Mouse (Mus musculus) embryonic fibroblast, embryonic 13.5 days (primary cell): ENCODE data around the gene Rxra. TPM values are rescaled to one million over a fixed set of nuclear protein-coding genes. Genes with fewer than 3 reads are reported as not detected.

ENCODE experiments used
- H3K27ac ChIP-seq: 2 replicates; pipeline ENCODE4 v1.5.1; 2012; ENCODE audit warnings: low read length, control low read depth, inconsistent platforms; ENCODE audit not compliant: insufficient read depth
- H3K4me1 ChIP-seq: 2 replicates; pipeline ENCODE4 v1.6.1; 2011; ENCODE audit warnings: low read length; ENCODE audit not compliant: control insufficient read depth, insufficient read depth
- H3K4me3 ChIP-seq: 2 replicates; pipeline ENCODE4 v1.5.1; 2011; ENCODE audit warnings: mild to moderate bottlenecking, control low read depth, low read length; ENCODE audit not compliant: insufficient read depth
- CTCF ChIP-seq: IDR thresholded peaks from 2 replicates; pipeline ENCODE4 v1.5.1; 2011; ENCODE audit warnings: mild to moderate bottlenecking, control low read depth, low read length, moderate library complexity, borderline replicate concordance; ENCODE audit not compliant: insufficient read depth
- POLR2A ChIP-seq: IDR thresholded peaks from 2 replicates; pipeline ENCODE4 v1.6.1; 2011; ENCODE audit warnings: low read depth, mild to moderate bottlenecking, control low read depth, low read length, moderate library complexity
- polyA plus RNA-seq: library from polyadenylated mRNA; stranded (reverse); fragments of >200 nt; gene quantifications from 2 replicates; pipeline ENCODE4 v1.2.4, GENCODE M21; 2011; ENCODE audit warnings: low read depth; ENCODE audit not compliant: missing spikeins, insufficient read length

The Rxra gene
- polyA plus RNA-seq, 1 experiment: 35.7 TPM

- H3K4me3 ChIP-seq: no peak overlapping the region
- H3K27ac ChIP-seq: peak overlapping the region; percentile 95
- peaks cover 8% of the 10 kb centered on the region; the same call in 1 of the 2 replicates for H3K4me1 ChIP-seq
- no peak for TF ChIP-seq CTCF
- no peak; the same call in 1 of the 2 replicates for TF ChIP-seq POLR2A
Measured at GRCm38 (mm10) chr2:27785973-27786417, 109.8 kb downstream of the Rxra start.

GRCm38 (mm10) chr2:27791571-27791970, 115.3 kb downstream of the Rxra start:
- TF ChIP-seq CTCF: no peak
- TF ChIP-seq POLR2A: no peak
- Histone ChIP-seq H3K4me3 (no peak overlapping the region), H3K4me1 (peaks cover under 1% of the 10 kb centered on the region; the same call in 1 of the 2 replicates), H3K27ac (no peak overlapping the region)

- Histone ChIP-seq H3K4me1 (peaks cover 10% of the 10 kb centered on the region), H3K4me3 (no peak overlapping the region), H3K27ac (peak overlapping the region; percentile 81)
- TF ChIP-seq CTCF (no peak), POLR2A (no peak)
Measured at GRCm38 (mm10) chr2:27799018-27799417, 122.8 kb downstream of the Rxra start.

- H3K4me1 ChIP-seq: peaks cover 10% of the 10 kb centered on the region
- H3K4me3 ChIP-seq: no peak overlapping the region
- TF ChIP-seq CTCF (no peak), POLR2A (no peak)
- H3K27ac ChIP-seq: no peak overlapping the region
Measured at GRCm38 (mm10) chr2:27801041-27801440, 124.8 kb downstream of the Rxra start.

- TF ChIP-seq CTCF: no peak
- TF ChIP-seq POLR2A: peak; percentile 57
- H3K27ac ChIP-seq: peak overlapping the region; percentile 92
- H3K4me3 ChIP-seq: no peak overlapping the region
- peaks cover 10% of the 10 kb centered on the region for H3K4me1 ChIP-seq
Measured at GRCm38 (mm10) chr2:27802493-27802892, 126.3 kb downstream of the Rxra start.

- Histone ChIP-seq H3K27ac (no peak overlapping the region), H3K4me3 (no peak overlapping the region), H3K4me1 (peaks cover 17% of the 10 kb centered on the region)
- TF ChIP-seq POLR2A (no peak), CTCF (no peak)
Measured at GRCm38 (mm10) chr2:27806691-27807090, 130.5 kb downstream of the Rxra start.

GRCm38 (mm10) chr2:27807684-27808083, 131.4 kb downstream of the Rxra start:
- Histone ChIP-seq H3K4me3 (no peak overlapping the region), H3K27ac (no peak overlapping the region), H3K4me1 (peaks cover 15% of the 10 kb centered on the region)
- TF ChIP-seq CTCF (no peak), POLR2A (no peak)

GRCm38 (mm10) chr2:27809897-27810296, 133.7 kb downstream of the Rxra start:
- Histone ChIP-seq H3K4me3 (no peak overlapping the region), H3K4me1 (peaks cover 23% of the 10 kb centered on the region), H3K27ac (peak overlapping the region; percentile 95)
- TF ChIP-seq POLR2A (no peak), CTCF (no peak)

Other genes starting within 250 kb of the Rxra start
- gene Vav2, start 249.4 kb upstream of the Rxra start, polyA plus RNA-seq: 8.4 and 8.6 TPM in 2 replicates
- 9.0 and 10.0 TPM in 2 replicates for gene Brd3os, start 234.1 kb upstream of the Rxra start, polyA plus RNA-seq
- gene Brd3, start 168.8 kb upstream of the Rxra start, polyA plus RNA-seq: 38.7 and 41.4 TPM in 2 replicates
- gene Wdr5, start 161.3 kb upstream of the Rxra start, polyA plus RNA-seq: 36.5 and 39.9 TPM in 2 replicates
- gene Col5a1, start 210.0 kb downstream of the Rxra start, polyA plus RNA-seq: 997 and 1,013 TPM in 2 replicates